In genomic region chr11:62494754-62495275, GRCm38 (mm10) we compare ENCODE assay signal across 8 mouse cellular contexts. TPM values are rescaled to one million over a fixed set of nuclear protein-coding genes. Genes with fewer than 3 reads are reported as not detected.
DNase-seq lines count a peak whose midpoint lies in the region; ATAC-seq and TF ChIP-seq lines count a peak whose summit lies in the region.

No protein-coding gene starts in this region.

- H3K36me3 ChIP-seq in G1E (replicated peaks): peaks cover 34% of the 10 kb centered on the region
- H3K36me3 ChIP-seq in embryonic facial prominence, embryonic 11.5 days (replicated peaks; ENCODE audit: control insufficient read depth, insufficient read depth, low read depth, low read length): no peaks in the 10 kb centered on the region
- no peaks in the 10 kb centered on the region for H3K36me3 ChIP-seq in heart, embryonic 13.5 days
- H3K36me3 ChIP-seq in lung, embryonic 15.5 days: no peaks in the 10 kb centered on the region

- peak overlapping the region; percentile 52 for H3K27ac ChIP-seq in embryonic facial prominence, embryonic 11.5 days (replicated peaks; ENCODE audit: low read depth, low read length)
- peak overlapping the region; percentile 80 for H3K27ac ChIP-seq in heart, embryonic 13.5 days (replicated peaks)
- peak overlapping the region; percentile 87 for H3K27ac ChIP-seq in lung, embryonic 15.5 days

- no peaks in the 10 kb centered on the region for H3K9me3 ChIP-seq in G1E (replicated peaks)
- H3K9me3 ChIP-seq in embryonic facial prominence, embryonic 11.5 days (replicated peaks; ENCODE audit: control insufficient read depth, low read length): no peaks in the 10 kb centered on the region
- H3K9me3 ChIP-seq in heart, embryonic 13.5 days: no peaks in the 10 kb centered on the region
- no peaks in the 10 kb centered on the region for H3K9me3 ChIP-seq in lung, embryonic 15.5 days

- peak; percentile 15; the same call in 1 of the 2 replicates for ATAC-seq in G1E (ENCODE audit: extremely low read depth, insufficient number of reproducible peaks, low FRiP score, poor library complexity, severe bottlenecking)
- ATAC-seq in embryonic facial prominence, embryonic 11.5 days (replicated peaks; ENCODE audit: insufficient number of reproducible peaks, low FRiP score, low TSS enrichment, low read depth): no peak; the same call in 1 of the 2 replicates
- peak; percentile 56; the same call in 1 of the 2 replicates for ATAC-seq in heart, embryonic 13.5 days (ENCODE audit: extremely low read depth, insufficient number of reproducible peaks, low FRiP score, low TSS enrichment)
- peak; percentile 71 for ATAC-seq in lung, embryonic 15.5 days (ENCODE audit: borderline replicate concordance, extremely low read depth, low FRiP score, low TSS enrichment)

- WGBS in embryonic facial prominence, embryonic 11.5 days: 5% methylated on average over 6 of the region's 6 CpGs
- 11% methylated on average over 6 of the region's 6 CpGs for WGBS in heart, embryonic 13.5 days
- WGBS in lung, embryonic 15.5 days: 5% methylated on average over 6 of the region's 6 CpGs

- peak; percentile 80 for DNase-seq in 3T3-L1 (ENCODE audit: low read depth, low spot score)
- DNase-seq in G1E (ENCODE audit: low spot score): no peak
- DNase-seq in embryonic facial prominence, embryonic 11.5 days (ENCODE audit: low spot score): peak; percentile 78
- DNase-seq in kidney, postnatal 25 days: peak; percentile 89 to 93
- DNase-seq in right cerebral cortex, postnatal 14 days: peak; percentile 7
- no peak for DNase-seq in cerebellum, postnatal 4 days (ENCODE audit: low spot score in 2 of 2)

- no peak for TF ChIP-seq CTCF in G1E (IDR thresholded peaks at IDR 0.05; ENCODE audit: low read depth, low read length)

- peak overlapping the region; percentile 32 for H3K9ac ChIP-seq in embryonic facial prominence, embryonic 11.5 days (replicated peaks; ENCODE audit: low read length)
- H3K9ac ChIP-seq in heart, embryonic 13.5 days: peak overlapping the region; percentile 12
- H3K9ac ChIP-seq in lung, embryonic 15.5 days: no peak overlapping the region

- no peak overlapping the region; the same call in 1 of the 2 replicates for H3K4me3 ChIP-seq in G1E (ENCODE audit: low read depth, low read length)
- H3K4me3 ChIP-seq in embryonic facial prominence, embryonic 11.5 days (ENCODE audit: low read depth, low read length): no peak overlapping the region
- H3K4me3 ChIP-seq in heart, embryonic 13.5 days: no peak overlapping the region
- no peak overlapping the region for H3K4me3 ChIP-seq in lung, embryonic 15.5 days

- H3K4me2 ChIP-seq in embryonic facial prominence, embryonic 11.5 days (ENCODE audit: low read depth, low read length): no peak overlapping the region
- H3K4me2 ChIP-seq in heart, embryonic 13.5 days: peak overlapping the region; percentile 49
- peak overlapping the region; percentile 30 for H3K4me2 ChIP-seq in lung, embryonic 15.5 days

- peaks cover 35% of the 10 kb centered on the region for H3K4me1 ChIP-seq in G1E (ENCODE audit: insufficient read depth, low read depth, low read length)
- no peaks in the 10 kb centered on the region; the same call in 1 of the 2 replicates for H3K4me1 ChIP-seq in embryonic facial prominence, embryonic 11.5 days (ENCODE audit: control insufficient read depth, insufficient read depth, low read length)
- peaks cover 24% of the 10 kb centered on the region for H3K4me1 ChIP-seq in heart, embryonic 13.5 days
- peaks cover 19% of the 10 kb centered on the region for H3K4me1 ChIP-seq in lung, embryonic 15.5 days

- H3K27me3 ChIP-seq in G1E (ENCODE audit: insufficient read depth, low read length): no peaks in the 10 kb centered on the region
- no peaks in the 10 kb centered on the region for H3K27me3 ChIP-seq in embryonic facial prominence, embryonic 11.5 days (ENCODE audit: control insufficient read depth, insufficient read depth, low read length)
- no peaks in the 10 kb centered on the region for H3K27me3 ChIP-seq in heart, embryonic 13.5 days (replicated peaks)
- H3K27me3 ChIP-seq in lung, embryonic 15.5 days: no peaks in the 10 kb centered on the region

RNA-seq across cellular contexts. Expression of gene Ncor1, which starts 36.5 kb away (rescaled TPM):
- total RNA-seq in G1E (2014; fragmentation: Nextera tagmentation) (629 and 697 TPM in 2 replicates), G1E (2017) (167 and 214 TPM in 2 replicates)
- 69.9 and 77.2 TPM in 2 replicates for polyA plus RNA-seq in G1E (2012)
- polyA plus RNA-seq in embryonic facial prominence, embryonic 11.5 days (2014; fragmentation: Nextera tagmentation; extraction: Ambion mirVana): 157 and 170 TPM in 2 replicates
- 101 and 107 TPM in 2 replicates for polyA plus RNA-seq in heart, embryonic 13.5 days (2015; fragmentation: Nextera tagmentation; extraction: Ambion mirVana)
- 145 and 156 TPM in 2 replicates for polyA plus RNA-seq in lung, embryonic 15.5 days (2015; fragmentation: Nextera tagmentation; extraction: Ambion mirVana)

RNA-seq across cellular contexts. Expression of gene Pigl, which starts 36.6 kb away (rescaled TPM):
- total RNA-seq in G1E (2014; fragmentation: Nextera tagmentation) (32.9 TPM in 2 replicates), G1E (2017) (4.8 and 5.3 TPM in 2 replicates)
- polyA plus RNA-seq in G1E (2012): 2.8 and 2.9 TPM in 2 replicates
- 12.1 and 14.2 TPM in 2 replicates for polyA plus RNA-seq in embryonic facial prominence, embryonic 11.5 days (2014; fragmentation: Nextera tagmentation; extraction: Ambion mirVana)
- 8.5 TPM in 2 replicates for polyA plus RNA-seq in heart, embryonic 13.5 days (2015; fragmentation: Nextera tagmentation; extraction: Ambion mirVana)
- polyA plus RNA-seq in lung, embryonic 15.5 days (2015; fragmentation: Nextera tagmentation; extraction: Ambion mirVana): 7.7 and 9.0 TPM in 2 replicates

RNA-seq across cellular contexts. Expression of gene Cenpv, which starts 44.2 kb away (rescaled TPM):
- 111 and 131 TPM in 2 replicates for total RNA-seq in G1E (2014; fragmentation: Nextera tagmentation)
- 67.5 and 81.9 TPM in 2 replicates for total RNA-seq in G1E (2017)
- 191 and 202 TPM in 2 replicates for polyA plus RNA-seq in G1E (2012)
- polyA plus RNA-seq in embryonic facial prominence, embryonic 11.5 days (2014; fragmentation: Nextera tagmentation; extraction: Ambion mirVana): 46.2 and 49.8 TPM in 2 replicates
- 16.4 and 16.7 TPM in 2 replicates for polyA plus RNA-seq in heart, embryonic 13.5 days (2015; fragmentation: Nextera tagmentation; extraction: Ambion mirVana)
- 13.7 and 14.1 TPM in 2 replicates for polyA plus RNA-seq in lung, embryonic 15.5 days (2015; fragmentation: Nextera tagmentation; extraction: Ambion mirVana)

RNA-seq across cellular contexts. Expression of gene Ubb, which starts 56.2 kb away (rescaled TPM):
- total RNA-seq in G1E (2014; fragmentation: Nextera tagmentation) (814 and 964 TPM in 2 replicates), G1E (2017) (1,083 and 1,103 TPM in 2 replicates)
- polyA plus RNA-seq in G1E (2012): 1,429 and 2,208 TPM in 2 replicates
- 3,780 and 3,916 TPM in 2 replicates for polyA plus RNA-seq in embryonic facial prominence, embryonic 11.5 days (2014; fragmentation: Nextera tagmentation; extraction: Ambion mirVana)
- 2,701 and 2,883 TPM in 2 replicates for polyA plus RNA-seq in heart, embryonic 13.5 days (2015; fragmentation: Nextera tagmentation; extraction: Ambion mirVana)
- polyA plus RNA-seq in lung, embryonic 15.5 days (2015; fragmentation: Nextera tagmentation; extraction: Ambion mirVana): 3,157 and 3,186 TPM in 2 replicates

Comparison
In these comparisons a context has a peak if more than half of its experiments do, and no peak if none do; other contexts are left out.
1. DNase-seq: peak in 3T3-L1 (single experiment), embryonic facial prominence, embryonic 11.5 days (single experiment), kidney, postnatal 25 days (2 of 2) and right cerebral cortex, postnatal 14 days (single experiment); none in G1E (single experiment) and cerebellum, postnatal 4 days (0 of 2).
2. Peak in every context shown above with its lines, with median percentiles within 50 percentile points of each other: H3K27ac ChIP-seq.